Mouse (Mus musculus): ENCODE data around the gene Cercam. TPM values are rescaled to one million over a fixed set of nuclear protein-coding genes. Genes with fewer than 3 reads are reported as not detected.

Cercam gene
- total RNA-seq (2014; rRNA removed; ENCODE audit: low replicate concordance) (11.7 and 24.0 TPM in 2 replicates), polyA plus RNA-seq (2015; fragmentation: Nextera tagmentation; extraction: Ambion mirVana) (7.9 and 8.8 TPM in 2 replicates)

- ATAC-seq (ENCODE audit: insufficient read depth, low read depth) (peak; percentile 89), DNase-seq (ENCODE audit: low spot score) (peak; percentile 92)
- H3K9ac ChIP-seq (replicated peaks; ENCODE audit: low read depth, low read length) = peak within 1 kb of the TSS; percentile 34; the same call in 1 of the 2 replicates
- WGBS = under 1% methylated on average over 42 of the region's 44 CpGs
- H3K27ac ChIP-seq (ENCODE audit: low read depth) = peak within 1 kb of the TSS; percentile 60
- H3K4me2 ChIP-seq (ENCODE audit: low read depth, low read length) = peak within 1 kb of the TSS; percentile 73
- no peaks in the 10 kb centered on the region for H3K36me3 ChIP-seq (replicated peaks; ENCODE audit: control insufficient read depth, insufficient read depth, low read length)
- TF ChIP-seq EP300 (IDR thresholded peaks at IDR 0.05; ENCODE audit: low read depth) = no peak
- peak; percentile 92 for TF ChIP-seq CTCF (IDR thresholded peaks at IDR 0.05; ENCODE audit: low read depth)
- no peaks in the 10 kb centered on the region for H3K9me3 ChIP-seq (replicated peaks; ENCODE audit: control insufficient read depth, low read length)
- no peaks in the 10 kb centered on the region for H3K27me3 ChIP-seq (ENCODE audit: control insufficient read depth, insufficient read depth, low read length)
- peaks cover 5% of the 10 kb centered on the region; the same call in 1 of the 2 replicates for H3K4me1 ChIP-seq (ENCODE audit: control insufficient read depth, insufficient read depth)
- peak within 1 kb of the TSS; percentile 49 for H3K4me3 ChIP-seq (ENCODE audit: low read depth, low read length)
Observed at GRCm38 (mm10) chr2:29868949-29869645, at the start of gene Cercam. TSS of gene Cercam (plus strand) at chr2:29869164.

GRCm38 (mm10) chr2:29819363-29819762 lies 49.6 kb upstream of the Cercam start:
- no peak overlapping the region for H3K9ac ChIP-seq (replicated peaks; ENCODE audit: low read depth, low read length)
- H3K4me2 ChIP-seq (ENCODE audit: low read depth, low read length) = no peak overlapping the region
- no peaks in the 10 kb centered on the region for H3K9me3 ChIP-seq (replicated peaks; ENCODE audit: control insufficient read depth, low read length)
- 40% methylated on average over 2 of the region's 2 CpGs for WGBS
- ATAC-seq (ENCODE audit: insufficient read depth, low read depth) (no peak), DNase-seq (ENCODE audit: low spot score) (no peak)
- H3K27me3 ChIP-seq (ENCODE audit: control insufficient read depth, insufficient read depth, low read length) = no peaks in the 10 kb centered on the region
- H3K27ac ChIP-seq (ENCODE audit: low read depth) = no peak overlapping the region
- no peak overlapping the region for H3K4me3 ChIP-seq (ENCODE audit: low read depth, low read length)
- H3K36me3 ChIP-seq (replicated peaks; ENCODE audit: control insufficient read depth, insufficient read depth, low read length) = peaks cover 22% of the 10 kb centered on the region
- no peaks in the 10 kb centered on the region for H3K4me1 ChIP-seq (ENCODE audit: control insufficient read depth, insufficient read depth)
- TF ChIP-seq CTCF (IDR thresholded peaks at IDR 0.05; ENCODE audit: low read depth) = no peak
- no peak for TF ChIP-seq EP300 (IDR thresholded peaks at IDR 0.05; ENCODE audit: low read depth)

GRCm38 (mm10) chr2:29820025-29820817 lies 48.7 kb upstream of the Cercam start, which contains the start of gene Urm1:
TSS of gene Urm1 (plus strand) at chr2:29820075.
- DNase-seq (ENCODE audit: low spot score) (peak; percentile 82), ATAC-seq (ENCODE audit: insufficient read depth, low read depth) (peak; percentile 57)
- Histone ChIP-seq H3K27ac (ENCODE audit: low read depth) (peak within 1 kb of the TSS; percentile 83), H3K9me3 (replicated peaks; ENCODE audit: control insufficient read depth, low read length) (no peaks in the 10 kb centered on the region), H3K27me3 (ENCODE audit: control insufficient read depth, insufficient read depth, low read length) (no peaks in the 10 kb centered on the region), H3K4me3 (ENCODE audit: low read depth, low read length) (peak within 1 kb of the TSS; percentile 51), H3K4me2 (ENCODE audit: low read depth, low read length) (peak within 1 kb of the TSS; percentile 68), H3K36me3 (replicated peaks; ENCODE audit: control insufficient read depth, insufficient read depth, low read length) (peaks cover 15% of the 10 kb centered on the region), H3K9ac (replicated peaks; ENCODE audit: low read depth, low read length) (peak within 1 kb of the TSS; percentile 56), H3K4me1 (ENCODE audit: control insufficient read depth, insufficient read depth) (no peaks in the 10 kb centered on the region)
- TF ChIP-seq CTCF (IDR thresholded peaks at IDR 0.05; ENCODE audit: low read depth) (no peak), EP300 (IDR thresholded peaks at IDR 0.05; ENCODE audit: low read depth) (no peak)
- 2% methylated on average over 35 of the region's 35 CpGs for WGBS

- Histone ChIP-seq H3K27ac (ENCODE audit: low read depth) (peak overlapping the region; percentile 86), H3K9ac (replicated peaks; ENCODE audit: low read depth, low read length) (peak overlapping the region; percentile 48), H3K27me3 (ENCODE audit: control insufficient read depth, insufficient read depth, low read length) (no peaks in the 10 kb centered on the region), H3K4me3 (ENCODE audit: low read depth, low read length) (peak overlapping the region; percentile 72), H3K4me1 (ENCODE audit: control insufficient read depth, insufficient read depth) (peaks cover 16% of the 10 kb centered on the region), H3K4me2 (ENCODE audit: low read depth, low read length) (peak overlapping the region; percentile 61), H3K9me3 (replicated peaks; ENCODE audit: control insufficient read depth, low read length) (no peaks in the 10 kb centered on the region), H3K36me3 (replicated peaks; ENCODE audit: control insufficient read depth, insufficient read depth, low read length) (no peaks in the 10 kb centered on the region)
- TF ChIP-seq EP300 (IDR thresholded peaks at IDR 0.05; ENCODE audit: low read depth) (no peak), CTCF (IDR thresholded peaks at IDR 0.05; ENCODE audit: low read depth) (no peak)
- peak; percentile 29 for DNase-seq (ENCODE audit: low spot score)
- WGBS = 14% methylated on average over 11 of the region's 11 CpGs
- peak; percentile 12; the same call in 1 of the 2 replicates for ATAC-seq (ENCODE audit: insufficient read depth, low read depth)
Observed at GRCm38 (mm10) chr2:29826318-29826925, 42.5 kb upstream of the Cercam start.

Measured in heart, postnatal 0 days (tissue).